ENCODE assay signal across 8 mouse cellular contexts in the genomic region with DNA sequence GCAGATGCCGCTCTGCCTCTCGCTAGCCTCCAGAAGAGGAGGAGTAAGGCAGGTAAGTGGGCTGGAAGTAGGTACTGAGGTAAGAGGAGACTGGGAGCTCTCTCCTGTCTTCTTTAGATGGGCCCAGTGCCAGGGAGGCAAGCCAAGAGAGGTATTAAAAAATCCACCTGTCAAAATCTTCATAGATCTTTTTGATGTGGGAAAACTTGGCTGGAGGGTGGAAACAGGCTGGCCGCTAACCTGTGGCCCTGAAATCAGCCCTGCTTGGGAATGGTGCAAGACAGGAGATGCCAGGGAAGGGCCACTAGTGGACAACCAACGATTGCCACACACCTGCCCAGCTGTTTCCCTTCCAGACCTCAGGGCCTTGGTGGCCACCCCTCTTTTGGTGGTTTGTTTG. TPM values are rescaled to one million over a fixed set of nuclear protein-coding genes. Genes with fewer than 3 reads are reported as not detected.
DNase-seq lines count a peak whose midpoint lies in the region; ATAC-seq and TF ChIP-seq lines count a peak whose summit lies in the region.

No protein-coding gene starts in this region.

- H3K36me3 ChIP-seq in midbrain, embryonic 10.5 days: peaks cover 35% of the 10 kb centered on the region
- no peaks in the 10 kb centered on the region for H3K36me3 ChIP-seq in midbrain, embryonic 11.5 days (ENCODE audit: control insufficient read depth, insufficient read depth, low read length)
- peaks cover 17% of the 10 kb centered on the region; the same call in 1 of the 2 replicates for H3K36me3 ChIP-seq in small intestine, adult 2 months (ENCODE audit: control insufficient read depth, insufficient read depth, low read length)

- H3K27ac ChIP-seq in midbrain, embryonic 10.5 days (replicated peaks): no peak overlapping the region
- no peak overlapping the region for H3K27ac ChIP-seq in midbrain, embryonic 11.5 days (ENCODE audit: low read depth, low read length)
- H3K27ac ChIP-seq in small intestine, adult 2 months (ENCODE audit: insufficient read depth, low read depth, low read length): no peak overlapping the region

- DNase-seq in frontal cortex, postnatal 10 days (ENCODE audit: low spot score in 2 of 2): no peak
- no peak for DNase-seq in midbrain, embryonic 10.5 days (ENCODE audit: low spot score)
- no peak for DNase-seq in midbrain, embryonic 11.5 days (ENCODE audit: low spot score, missing footprints)
- DNase-seq in kidney, postnatal 36 days: peak; percentile 24 to 59
- no peak for DNase-seq in right cerebral cortex, postnatal 4 days
- DNase-seq in frontal cortex, postnatal 25 days (ENCODE audit: low spot score in 2 of 2): no peak

- 0 out of 2 replicates have a peak, but pooled peaks have one; percentile 2 for ATAC-seq in frontal cortex, adult (ENCODE audit: low TSS enrichment)
- no peak for ATAC-seq in midbrain, embryonic 11.5 days (ENCODE audit: low FRiP score)

- H3K4me3 ChIP-seq in midbrain, embryonic 10.5 days: peak overlapping the region; percentile 94; the same call in 1 of the 2 replicates
- no peak overlapping the region for H3K4me3 ChIP-seq in midbrain, embryonic 11.5 days (ENCODE audit: low read depth, low read length)
- H3K4me3 ChIP-seq in small intestine, adult 2 months (ENCODE audit: low read depth, low read length): peak overlapping the region; percentile 66

- 87% methylated on average over 4 of the region's 4 CpGs for WGBS in midbrain, embryonic 10.5 days
- WGBS in midbrain, embryonic 11.5 days: 87% methylated on average over 4 of the region's 4 CpGs
- WGBS in small intestine, adult 2 months: 61% methylated on average over 4 of the region's 4 CpGs

- peaks cover 18% of the 10 kb centered on the region for H3K27me3 ChIP-seq in midbrain, embryonic 10.5 days (ENCODE audit: low read depth, poor library complexity, severe bottlenecking)
- no peaks in the 10 kb centered on the region for H3K27me3 ChIP-seq in midbrain, embryonic 11.5 days (ENCODE audit: control insufficient read depth, insufficient read depth, low read length)
- H3K27me3 ChIP-seq in small intestine, adult 2 months (ENCODE audit: control insufficient read depth, insufficient read depth, low read length): no peaks in the 10 kb centered on the region

- TF ChIP-seq CTCF in small intestine, adult 2 months (IDR thresholded peaks at IDR 0.05; ENCODE audit: extremely low read depth, insufficient read length, insufficient replicate concordance, low read depth, low read length): no peak

- H3K9me3 ChIP-seq in midbrain, embryonic 10.5 days (replicated peaks): no peaks in the 10 kb centered on the region
- no peaks in the 10 kb centered on the region for H3K9me3 ChIP-seq in midbrain, embryonic 11.5 days (ENCODE audit: control insufficient read depth, low read length)

- no peak overlapping the region for H3K9ac ChIP-seq in midbrain, embryonic 11.5 days (ENCODE audit: low read length)

- no peak overlapping the region for H3K4me2 ChIP-seq in midbrain, embryonic 11.5 days

- H3K4me1 ChIP-seq in midbrain, embryonic 10.5 days: peaks cover 52% of the 10 kb centered on the region
- H3K4me1 ChIP-seq in midbrain, embryonic 11.5 days (ENCODE audit: control insufficient read depth, insufficient read depth, low read length): peaks cover 22% of the 10 kb centered on the region; the same call in 1 of the 2 replicates
- peaks cover 13% of the 10 kb centered on the region; the same call in 1 of the 2 replicates for H3K4me1 ChIP-seq in small intestine, adult 2 months (ENCODE audit: control insufficient read depth, insufficient read depth, insufficient read length, low read length)

- TF ChIP-seq POLR2A in small intestine, adult 2 months (IDR thresholded peaks at IDR 0.05; ENCODE audit: low read depth, low read length): no peak

RNA-seq across cellular contexts. Expression of a gene that starts 1.5 kb away (rescaled TPM):
- 22.5 and 23.7 TPM in 2 replicates for polyA plus RNA-seq in midbrain, embryonic 10.5 days (2016; fragmentation: Nextera tagmentation; extraction: Ambion mirVana)
- polyA plus RNA-seq in midbrain, embryonic 11.5 days (2014; fragmentation: Nextera tagmentation; extraction: Ambion mirVana): 23.7 and 24.2 TPM in 2 replicates
- polyA plus RNA-seq in small intestine, adult 2 months (2012; rRNA removed): 77.8 and 176 TPM in 2 replicates

RNA-seq across cellular contexts. Expression of a gene that starts 1.7 kb away (rescaled TPM):
- polyA plus RNA-seq in midbrain, embryonic 10.5 days (2016; fragmentation: Nextera tagmentation; extraction: Ambion mirVana): 151 and 152 TPM in 2 replicates
- polyA plus RNA-seq in midbrain, embryonic 11.5 days (2014; fragmentation: Nextera tagmentation; extraction: Ambion mirVana): 50.7 and 54.3 TPM in 2 replicates
- 55.4 and 102 TPM in 2 replicates for polyA plus RNA-seq in small intestine, adult 2 months (2012; rRNA removed)

RNA-seq across cellular contexts. Expression of a gene that starts 22.0 kb away (rescaled TPM):
- 53.2 and 62.7 TPM in 2 replicates for polyA plus RNA-seq in midbrain, embryonic 10.5 days (2016; fragmentation: Nextera tagmentation; extraction: Ambion mirVana)
- 41.1 and 45.8 TPM in 2 replicates for polyA plus RNA-seq in midbrain, embryonic 11.5 days (2014; fragmentation: Nextera tagmentation; extraction: Ambion mirVana)
- 62.0 and 199 TPM in 2 replicates for polyA plus RNA-seq in small intestine, adult 2 months (2012; rRNA removed)

RNA-seq across cellular contexts. Expression of a gene that starts 50.1 kb away (rescaled TPM):
- polyA plus RNA-seq in midbrain, embryonic 10.5 days (2016; fragmentation: Nextera tagmentation; extraction: Ambion mirVana): 27.8 and 29.6 TPM in 2 replicates
- polyA plus RNA-seq in midbrain, embryonic 11.5 days (2014; fragmentation: Nextera tagmentation; extraction: Ambion mirVana): 16.6 TPM in 2 replicates
- polyA plus RNA-seq in small intestine, adult 2 months (2012; rRNA removed): 28.7 and 33.4 TPM in 2 replicates

RNA-seq across cellular contexts. Expression of a gene that starts 55.0 kb away (rescaled TPM):
- 70.7 and 84.7 TPM in 2 replicates for polyA plus RNA-seq in midbrain, embryonic 10.5 days (2016; fragmentation: Nextera tagmentation; extraction: Ambion mirVana)
- 42.0 and 48.1 TPM in 2 replicates for polyA plus RNA-seq in midbrain, embryonic 11.5 days (2014; fragmentation: Nextera tagmentation; extraction: Ambion mirVana)
- 112 and 158 TPM in 2 replicates for polyA plus RNA-seq in small intestine, adult 2 months (2012; rRNA removed)

Comparison
In these comparisons a context has a peak if more than half of its experiments do, and no peak if none do; other contexts are left out.
1. DNase-seq: peak in kidney, postnatal 36 days (2 of 2); none in frontal cortex, postnatal 10 days (0 of 2), midbrain, embryonic 10.5 days (single experiment), midbrain, embryonic 11.5 days (single experiment), right cerebral cortex, postnatal 4 days (single experiment) and frontal cortex, postnatal 25 days (0 of 2).